Mouse (Mus musculus) urinary bladder, postnatal 4 days (tissue): ENCODE measurements around the gene Clec18a.
A peak's percentile ranks its signal among the peaks of the same experiment; 100 is the strongest.
"Not testable (repeated sequence)": the region's sequence is repeated elsewhere in the genome, so short reads cannot be mapped to it uniquely, and the experiment has no call there.

Source experiments
- DNase-seq, 2 experiments: peaks; one replicate each; pipeline ENCODE4 v3.0.0; 2021 to 2022; ENCODE audit warnings: low spot score in 2 of 2

The Clec18a gene

GRCm38 (mm10) chr8:111056158-111056663, 36.0 kb downstream of the Clec18a start, which contains the start of gene Exosc6:
Gene Exosc6, plus strand, starts transcription at chr8:111056339.
- peak; percentile 85 to 89 for DNase-seq

GRCm38 (mm10) chr8:111055661-111056060, 36.6 kb downstream of the Clec18a start:
- no peak for DNase-seq

GRCm38 (mm10) chr8:111055031-111055634, 37.1 kb downstream of the Clec18a start:
- no peak for DNase-seq

GRCm38 (mm10) chr8:111053827-111054518, 38.3 kb downstream of the Clec18a start:
- no peak for DNase-seq

GRCm38 (mm10) chr8:111049106-111049505, 43.1 kb downstream of the Clec18a start:
- DNase-seq: no peak

- DNase-seq: no peak
These were observed 43.5 kb downstream of the Clec18a start for GRCm38 (mm10) chr8:111048694-111049093.

- no peak for DNase-seq
These were observed 48.1 kb downstream of the Clec18a start for GRCm38 (mm10) chr8:111044003-111044734.

- no peak for DNase-seq
These were observed 49.7 kb downstream of the Clec18a start for GRCm38 (mm10) chr8:111042546-111042945.

GRCm38 (mm10) chr8:111036591-111036990, 55.6 kb downstream of the Clec18a start:
- no peak for DNase-seq

- no peak for DNase-seq
These were observed 58.0 kb downstream of the Clec18a start for GRCm38 (mm10) chr8:111034276-111034675.

- DNase-seq: peak; percentile 95 to 97
These were observed 58.6 kb downstream of the Clec18a start for GRCm38 (mm10) chr8:111033482-111034215.

- no peak for DNase-seq
These were observed 59.3 kb downstream of the Clec18a start, which contains the start of gene Aars for GRCm38 (mm10) chr8:111032916-111033315. Gene Aars, plus strand, starts transcription at chr8:111033144.

GRCm38 (mm10) chr8:111031572-111031971, 60.7 kb downstream of the Clec18a start, which contains the start of gene Ddx19b:
Gene Ddx19b, minus strand, starts transcription at chr8:111031751.
- DNase-seq: no peak

- DNase-seq: no peak
These were observed 62.2 kb downstream of the Clec18a start for GRCm38 (mm10) chr8:111030045-111030444.

GRCm38 (mm10) chr8:111029589-111029988, 62.6 kb downstream of the Clec18a start:
- no peak for DNase-seq

GRCm38 (mm10) chr8:111027391-111027937, 64.8 kb downstream of the Clec18a start:
- peak; percentile 73 to 87 for DNase-seq

GRCm38 (mm10) chr8:111026609-111027008, 65.6 kb downstream of the Clec18a start:
- not testable (repeated sequence) for DNase-seq

- DNase-seq: not testable (repeated sequence)
These were observed 81.8 kb downstream of the Clec18a start for GRCm38 (mm10) chr8:111010230-111010991.
